Mouse (Mus musculus): ENCODE results near the gene Rufy1. TPM values are rescaled to one million over a fixed set of nuclear protein-coding genes. Genes with fewer than 3 reads are reported as not detected.

Rufy1 gene
- total and polyA plus RNA-seq, 2 experiments from 2014 or later = 11.3 to 19.9 TPM

- Histone ChIP-seq H3K27ac (ENCODE audit: low read depth, low read length) (no peak overlapping the region), H3K36me3 (ENCODE audit: insufficient read depth, low read length) (peaks cover 9% of the 10 kb centered on the region; the same call in 1 of the 2 replicates), H3K4me1 (ENCODE audit: insufficient read depth, low read length) (peaks cover 9% of the 10 kb centered on the region; the same call in 1 of the 2 replicates), H3K4me3 (ENCODE audit: low read depth, low read length) (peak overlapping the region; percentile 96), H3K27me3 (ENCODE audit: insufficient read depth, low read length) (no peaks in the 10 kb centered on the region), H3K9ac (replicated peaks; ENCODE audit: low read length, poor library complexity, severe bottlenecking) (peak overlapping the region; percentile 100; the same call in 1 of the 2 replicates), H3K4me2 (ENCODE audit: low read depth, low read length, poor library complexity, severe bottlenecking) (peak overlapping the region; percentile 51), H3K9me3 (ENCODE audit: low read length) (no peaks in the 10 kb centered on the region)
- no peak for ATAC-seq (ENCODE audit: low FRiP score)
- DNase-seq (ENCODE audit: low spot score) = no peak
- no peak for TF ChIP-seq CTCF (IDR thresholded peaks at IDR 0.05)
- WGBS = 69% methylated on average over 12 of the region's 12 CpGs
Measured at GRCm38 (mm10) chr11:50379023-50379752, 51.7 kb downstream of the Rufy1 start.

GRCm38 (mm10) chr11:50377892-50378684 lies 52.8 kb downstream of the Rufy1 start:
- DNase-seq (ENCODE audit: low spot score) (peak; percentile 88), ATAC-seq (ENCODE audit: low FRiP score) (peak; percentile 81)
- H3K4me3 ChIP-seq (ENCODE audit: low read depth, low read length) = peak overlapping the region; percentile 96
- H3K9ac ChIP-seq (replicated peaks; ENCODE audit: low read length, poor library complexity, severe bottlenecking) = peak overlapping the region; percentile 100
- H3K4me1 ChIP-seq (ENCODE audit: insufficient read depth, low read length) = peaks cover 9% of the 10 kb centered on the region; the same call in 1 of the 2 replicates
- peaks cover 9% of the 10 kb centered on the region; the same call in 1 of the 2 replicates for H3K36me3 ChIP-seq (ENCODE audit: insufficient read depth, low read length)
- peak; percentile 58 for TF ChIP-seq CTCF (IDR thresholded peaks at IDR 0.05)
- H3K27ac ChIP-seq (ENCODE audit: low read depth, low read length) = peak overlapping the region; percentile 100
- WGBS = under 1% methylated on average over 60 of the region's 71 CpGs
- no peaks in the 10 kb centered on the region for H3K27me3 ChIP-seq (ENCODE audit: insufficient read depth, low read length)
- peak overlapping the region; percentile 51 for H3K4me2 ChIP-seq (ENCODE audit: low read depth, low read length, poor library complexity, severe bottlenecking)
- H3K9me3 ChIP-seq (ENCODE audit: low read length) = no peaks in the 10 kb centered on the region

GRCm38 (mm10) chr11:50376911-50377891 lies 53.7 kb downstream of the Rufy1 start, which contains the start of gene Hnrnph1:
Gene Hnrnph1, plus strand, starts transcription at chr11:50376990.
- peak within 1 kb of the TSS; percentile 96 for H3K4me3 ChIP-seq (ENCODE audit: low read depth, low read length)
- H3K27ac ChIP-seq (ENCODE audit: low read depth, low read length) = peak within 1 kb of the TSS; percentile 100
- H3K9me3 ChIP-seq (ENCODE audit: low read length) = no peaks in the 10 kb centered on the region
- peak; percentile 99 for DNase-seq (ENCODE audit: low spot score)
- WGBS = under 1% methylated on average over 76 of the region's 76 CpGs
- no peaks in the 10 kb centered on the region for H3K27me3 ChIP-seq (ENCODE audit: insufficient read depth, low read length)
- peak within 1 kb of the TSS; percentile 98 for H3K4me2 ChIP-seq (ENCODE audit: low read depth, low read length, poor library complexity, severe bottlenecking)
- peaks cover 4% of the 10 kb centered on the region; the same call in 1 of the 2 replicates for H3K36me3 ChIP-seq (ENCODE audit: insufficient read depth, low read length)
- peak; percentile 94 for ATAC-seq (ENCODE audit: low FRiP score)
- TF ChIP-seq CTCF (IDR thresholded peaks at IDR 0.05) = no peak
- peaks cover 9% of the 10 kb centered on the region; the same call in 1 of the 2 replicates for H3K4me1 ChIP-seq (ENCODE audit: insufficient read depth, low read length)
- H3K9ac ChIP-seq (replicated peaks; ENCODE audit: low read length, poor library complexity, severe bottlenecking) = peak within 1 kb of the TSS; percentile 100

GRCm38 (mm10) chr11:50376156-50376790 lies 54.7 kb downstream of the Rufy1 start:
- no peak for DNase-seq (ENCODE audit: low spot score)
- H3K27ac ChIP-seq (ENCODE audit: low read depth, low read length) = peak overlapping the region; percentile 99
- H3K4me1 ChIP-seq (ENCODE audit: insufficient read depth, low read length) = peaks cover 9% of the 10 kb centered on the region; the same call in 1 of the 2 replicates
- peak overlapping the region; percentile 96 for H3K4me3 ChIP-seq (ENCODE audit: low read depth, low read length)
- peak overlapping the region; percentile 98 for H3K4me2 ChIP-seq (ENCODE audit: low read depth, low read length, poor library complexity, severe bottlenecking)
- H3K9me3 ChIP-seq (ENCODE audit: low read length) = no peaks in the 10 kb centered on the region
- peak overlapping the region; percentile 90 for H3K9ac ChIP-seq (replicated peaks; ENCODE audit: low read length, poor library complexity, severe bottlenecking)
- TF ChIP-seq CTCF (IDR thresholded peaks at IDR 0.05) = no peak
- ATAC-seq (ENCODE audit: low FRiP score) = no peak
- 18% methylated on average over 10 of the region's 10 CpGs for WGBS
- no peaks in the 10 kb centered on the region for H3K27me3 ChIP-seq (ENCODE audit: insufficient read depth, low read length)
- H3K36me3 ChIP-seq (ENCODE audit: insufficient read depth, low read length) = peaks cover 4% of the 10 kb centered on the region; the same call in 1 of the 2 replicates

- H3K4me2 ChIP-seq (ENCODE audit: low read depth, low read length, poor library complexity, severe bottlenecking) = no peak overlapping the region
- ATAC-seq (ENCODE audit: low FRiP score) (no peak), DNase-seq (ENCODE audit: low spot score) (no peak)
- H3K27ac ChIP-seq (ENCODE audit: low read depth, low read length) = no peak overlapping the region
- H3K4me1 ChIP-seq (ENCODE audit: insufficient read depth, low read length) = peaks cover 9% of the 10 kb centered on the region; the same call in 1 of the 2 replicates
- no peak for TF ChIP-seq CTCF (IDR thresholded peaks at IDR 0.05)
- H3K9me3 ChIP-seq (ENCODE audit: low read length) = no peaks in the 10 kb centered on the region
- no peak overlapping the region for H3K9ac ChIP-seq (replicated peaks; ENCODE audit: low read length, poor library complexity, severe bottlenecking)
- H3K27me3 ChIP-seq (ENCODE audit: insufficient read depth, low read length) = no peaks in the 10 kb centered on the region
- no peak overlapping the region for H3K4me3 ChIP-seq (ENCODE audit: low read depth, low read length)
- H3K36me3 ChIP-seq (ENCODE audit: insufficient read depth, low read length) = peaks cover 4% of the 10 kb centered on the region; the same call in 1 of the 2 replicates
- WGBS = 22% methylated on average over 5 of the region's 5 CpGs
Measured at GRCm38 (mm10) chr11:50375421-50375820, 55.5 kb downstream of the Rufy1 start.
